Mouse (Mus musculus): ENCODE results near the gene Smco2. TPM values are rescaled to one million over a fixed set of nuclear protein-coding genes. Genes with fewer than 3 reads are reported as not detected.

Smco2 gene
- total RNA-seq, 2 experiments from 2014 or later: not detected

GRCm38 (mm10) chr6:146901929-146902328, 52.0 kb downstream of the Smco2 start:
- no peak for DNase-seq

GRCm38 (mm10) chr6:146903632-146904031, 53.7 kb downstream of the Smco2 start:
- no peak for DNase-seq

- no peak for DNase-seq
Observed at GRCm38 (mm10) chr6:146904707-146905106, 54.8 kb downstream of the Smco2 start.

- DNase-seq: no peak
Observed at GRCm38 (mm10) chr6:146906000-146906786, 56.3 kb downstream of the Smco2 start.

- DNase-seq: no peak
Observed at GRCm38 (mm10) chr6:146907061-146907794, 57.3 kb downstream of the Smco2 start.

GRCm38 (mm10) chr6:146907795-146908190, 57.9 kb downstream of the Smco2 start:
- no peak for DNase-seq

GRCm38 (mm10) chr6:146908801-146909200, 58.9 kb downstream of the Smco2 start:
- no peak for DNase-seq

- DNase-seq: no peak
Observed at GRCm38 (mm10) chr6:146909725-146910489, 60.0 kb downstream of the Smco2 start.

- no peak for DNase-seq
Observed at GRCm38 (mm10) chr6:146910801-146911200, 60.9 kb downstream of the Smco2 start.

GRCm38 (mm10) chr6:146912835-146913488, 63.1 kb downstream of the Smco2 start:
- no peak for DNase-seq

GRCm38 (mm10) chr6:146913489-146914198, 63.7 kb downstream of the Smco2 start:
- no peak for DNase-seq

- no peak for DNase-seq
Observed at GRCm38 (mm10) chr6:146915808-146916207, 65.9 kb downstream of the Smco2 start.

GRCm38 (mm10) chr6:146917396-146917795, 67.5 kb downstream of the Smco2 start:
- no peak for DNase-seq

GRCm38 (mm10) chr6:146918341-146918740, 68.4 kb downstream of the Smco2 start:
- DNase-seq: no peak

Other genes starting within 250 kb of the Smco2 start
- gene Med21, start 207.6 kb upstream of the Smco2 start, total RNA-seq (2021): 10 to 100 TPM; 46.3 to 52.4 TPM
- gene Tm7sf3, start 207.3 kb upstream of the Smco2 start, total RNA-seq (2021): 10 to 100 TPM; 19.6 to 22.7 TPM
- gene Stk38l, start 125.1 kb upstream of the Smco2 start, total RNA-seq (2021): 1 to 10 TPM; 8.3 to 9.5 TPM
- gene Arntl2, start 54.0 kb upstream of the Smco2 start, total RNA-seq (2021): 1 to 10 TPM in 1 of 2 experiments, under 1 TPM in 1; 0.68 to 1.5 TPM
- gene Ppfibp1, start 38.4 kb downstream of the Smco2 start, total RNA-seq (2021): 10 to 100 TPM; 47.9 to 54.9 TPM
- not detected for gene 1700034J05Rik, start 104.3 kb downstream of the Smco2 start, total RNA-seq (2021)
- under 1 TPM; 0.66 to 0.77 TPM for gene Rep15, start 182.5 kb downstream of the Smco2 start, total RNA-seq (2021)
- gene Mrps35, start 192.7 kb downstream of the Smco2 start, total RNA-seq (2021): 10 to 100 TPM; 68.4 to 70.7 TPM
- not detected for gene Mansc4, start 236.9 kb downstream of the Smco2 start, total RNA-seq (2021)
- gene Klhl42, start 241.3 kb downstream of the Smco2 start, total RNA-seq (2021): 1 to 10 TPM; 5.4 to 7.5 TPM